Mouse (Mus musculus): Measurements from ENCODE around the gene Filip1.

DNA sequence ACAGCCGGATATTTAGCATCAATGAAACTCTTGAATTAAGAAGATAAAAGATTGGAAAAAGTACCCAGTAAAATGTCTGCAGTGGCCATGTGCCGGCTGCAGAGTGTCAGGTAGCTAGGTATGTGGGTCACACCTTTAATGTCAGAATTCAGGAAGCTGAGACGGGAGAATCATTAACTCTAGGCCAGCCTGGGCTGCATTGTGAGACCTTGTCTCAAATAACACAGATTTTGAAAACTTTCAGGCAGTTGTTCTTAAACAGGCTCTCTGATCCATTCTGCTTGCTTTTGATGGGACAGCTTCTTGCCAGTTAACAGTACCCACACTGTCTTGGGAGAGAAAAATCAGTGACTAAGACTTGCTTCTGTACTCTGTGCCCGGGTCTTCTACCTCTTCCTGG lies 43.1 kb downstream of the Filip1 start:
- TF ChIP-seq CTCF (IDR thresholded peaks at IDR 0.05; ENCODE audit: control insufficient read depth, insufficient read depth, low read length) (no peak), POLR2A (IDR thresholded peaks at IDR 0.05; ENCODE audit: borderline replicate concordance, control insufficient read depth, low read depth, low read length) (no peak)

All from bone marrow, adult 2 months (tissue).